Mouse (Mus musculus) natural killer cell, adult 2 months (primary cell): ENCODE data around the gene Hephl1.
A peak's percentile ranks its signal among the peaks of the same experiment; 100 is the strongest.

Experiments
- DNase-seq, 2 experiments: peaks; one replicate each; pipeline ENCODE4 v3.0.0; 2022; ENCODE audit warnings: low spot score in 2 of 2

Hephl1 gene

DNA sequence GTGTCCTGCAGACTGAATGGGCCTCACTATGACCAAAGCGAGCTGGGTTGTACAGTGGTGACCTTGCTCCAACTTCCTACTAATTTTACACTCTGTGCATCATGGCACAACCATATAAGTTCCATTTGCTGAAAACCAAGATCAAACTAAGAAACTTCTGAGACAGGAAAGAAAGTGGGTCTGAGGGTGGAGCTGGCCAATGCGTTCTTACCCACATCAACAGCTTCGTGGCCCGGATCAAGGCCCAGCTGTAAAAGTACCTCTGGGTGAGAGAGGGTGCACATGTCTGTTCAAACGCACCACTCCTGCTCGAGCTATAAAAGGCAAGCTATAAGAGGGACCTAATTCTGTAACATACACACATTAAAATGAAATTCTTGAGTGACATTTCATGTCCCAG, 51.9 kb downstream of the Hephl1 start:
- no peak for DNase-seq

- DNase-seq = no peak
Measured at GRCm38 (mm10) chr9:15045740-15046139, 66.2 kb downstream of the Hephl1 start.

DNA sequence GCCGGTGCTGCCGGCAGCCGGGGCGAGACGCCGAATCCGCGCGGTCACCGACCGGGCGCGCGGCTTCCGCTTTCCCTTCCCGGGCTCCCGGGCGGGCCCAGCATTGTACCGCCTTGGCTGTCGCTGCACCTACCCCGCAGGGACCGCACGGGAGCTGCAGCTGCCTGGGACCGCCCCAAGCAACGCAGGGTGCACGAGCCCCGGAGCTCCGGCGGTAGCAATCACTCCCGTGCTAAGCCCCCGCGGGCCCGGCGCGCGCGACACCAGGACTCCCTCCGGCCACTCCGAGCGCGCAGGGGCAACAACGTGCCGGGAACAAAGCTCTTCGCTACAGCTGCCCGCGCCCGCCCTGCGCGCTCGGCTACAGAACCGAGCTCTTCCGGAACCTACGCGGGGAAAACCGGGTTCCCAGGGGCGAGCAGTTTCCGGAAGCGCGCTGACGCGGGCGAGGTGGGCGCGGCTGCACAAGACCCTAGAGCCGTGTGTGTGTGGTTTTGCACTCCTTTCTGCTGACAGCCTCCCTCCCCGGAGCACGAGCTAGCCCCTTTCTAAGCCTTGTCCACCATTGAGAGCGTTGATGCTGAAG, 66.7 kb downstream of the Hephl1 start, which contains the start of gene Panx1:
Panx1 (minus strand) TSS at position 395 of the 586 bp plus-strand sequence.
- peak; percentile 78 to 84 for DNase-seq

- peak in 1 of 2 experiments; percentile 25 for DNase-seq
Measured at GRCm38 (mm10) chr9:15044391-15045083, 67.4 kb downstream of the Hephl1 start.

DNA sequence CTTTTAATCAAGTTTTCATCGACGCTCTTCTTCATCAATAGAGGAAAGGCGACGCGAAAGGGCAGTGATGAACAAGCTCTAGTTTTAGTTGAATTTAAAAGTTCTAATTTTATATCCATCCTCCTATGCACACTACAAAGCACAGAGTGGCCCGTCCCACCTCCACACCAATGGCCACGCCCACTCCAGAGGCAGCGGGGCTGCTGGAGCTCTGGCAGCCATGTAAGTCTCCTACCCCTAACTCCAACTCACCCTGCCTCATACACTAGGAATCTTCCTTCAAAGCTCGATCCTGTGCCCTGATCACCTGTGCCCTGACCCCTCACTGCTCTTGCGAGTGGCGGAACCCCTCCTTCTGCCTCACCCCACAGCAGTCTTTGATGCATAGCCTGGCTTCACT, 70.4 kb downstream of the Hephl1 start:
- DNase-seq = no peak

DNA sequence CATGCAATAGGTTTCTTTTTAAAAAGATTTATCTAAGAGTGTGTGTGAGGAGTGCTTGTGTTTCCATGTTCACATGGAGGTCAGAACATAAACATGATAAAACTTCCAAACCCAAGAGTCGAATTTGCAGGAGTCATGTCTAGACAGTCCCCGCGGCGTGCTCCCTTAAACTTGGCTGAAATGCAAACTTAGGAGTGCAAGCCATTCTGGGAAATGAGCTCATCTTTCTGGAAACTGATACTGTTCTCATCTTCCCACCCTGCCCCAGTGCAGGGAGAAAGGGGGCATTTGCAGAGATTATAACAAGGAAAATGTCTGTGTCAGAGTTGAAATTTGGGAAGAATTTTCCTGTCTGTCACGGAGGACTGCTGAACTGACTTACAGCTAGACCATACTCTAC, 72.1 kb downstream of the Hephl1 start:
- DNase-seq = no peak

DNA sequence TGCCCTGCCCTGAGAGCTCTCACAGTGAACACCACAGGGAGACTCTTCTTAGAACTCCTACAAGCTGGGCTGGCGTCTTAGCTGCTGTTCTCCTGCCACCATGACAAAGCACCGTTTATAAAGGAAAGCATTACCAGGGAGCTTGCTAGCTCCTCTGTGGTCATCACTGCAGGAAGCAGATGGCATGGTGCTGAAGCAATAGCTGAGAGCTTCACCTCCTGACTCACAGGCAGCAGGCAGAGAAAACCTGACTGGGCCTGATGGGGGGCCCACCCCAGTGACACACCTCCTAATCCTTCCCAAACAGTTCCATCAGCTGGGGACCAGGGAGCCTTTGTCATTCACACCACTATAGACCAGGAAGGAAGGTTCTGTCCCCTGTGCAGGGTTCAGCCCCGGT, 74.2 kb downstream of the Hephl1 start:
- no peak for DNase-seq

DNA sequence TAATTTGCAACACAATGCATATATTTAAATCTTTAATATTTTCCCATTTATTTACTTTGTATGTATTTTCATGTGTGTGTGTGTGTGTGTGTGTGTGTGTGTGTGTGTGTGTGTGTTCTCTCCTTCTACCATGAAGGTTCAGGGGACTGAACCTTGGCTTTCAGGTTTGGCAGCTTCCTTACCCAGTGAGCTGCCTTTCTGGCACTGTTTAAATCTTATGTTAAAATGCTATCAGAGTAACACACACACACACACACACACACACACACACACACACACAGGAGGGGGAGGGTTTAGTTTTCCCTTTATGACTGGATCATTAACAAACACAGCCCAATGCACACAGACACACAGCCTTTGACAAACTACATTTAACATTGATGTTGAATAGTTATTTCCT, 74.7 kb downstream of the Hephl1 start:
- DNase-seq = no peak

DNA sequence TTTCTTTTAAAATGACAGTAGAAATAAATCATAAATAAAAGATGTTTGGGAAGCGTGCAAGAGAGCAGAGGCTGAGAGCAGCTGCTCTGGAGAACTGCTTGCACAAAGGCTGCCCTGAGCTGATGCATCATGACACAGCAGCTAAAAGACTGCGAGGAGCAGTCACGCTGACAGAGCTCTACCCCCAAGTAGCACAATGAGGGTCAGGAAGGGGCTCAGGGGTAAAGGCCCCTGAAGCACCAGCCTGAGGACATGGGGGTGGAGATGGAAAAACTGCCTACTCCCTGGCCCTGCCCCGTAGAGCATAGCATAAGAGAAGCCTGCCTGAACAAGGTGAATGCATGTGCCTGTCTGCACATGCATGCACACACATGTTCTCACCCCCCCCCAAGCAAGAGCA, 75.1 kb downstream of the Hephl1 start:
- no peak for DNase-seq

DNA sequence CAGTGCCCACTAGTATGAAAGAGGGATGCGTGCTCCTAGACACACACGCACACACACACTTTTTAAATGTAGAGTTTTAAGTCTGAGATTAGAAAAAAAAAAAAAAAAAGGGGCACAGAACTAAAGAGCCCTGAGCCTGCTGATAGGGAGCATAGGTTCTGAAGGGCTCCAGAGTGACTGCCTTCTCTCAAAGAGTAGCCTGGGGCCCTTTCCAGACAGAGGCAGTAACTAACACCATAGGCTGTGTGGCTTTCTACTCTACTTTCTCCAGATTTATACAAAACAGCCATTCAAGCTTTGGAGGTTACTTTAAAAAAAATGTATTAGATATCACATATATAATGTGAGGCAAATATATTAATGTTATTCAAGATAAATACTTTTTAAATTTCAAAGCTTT, 75.5 kb downstream of the Hephl1 start:
- no peak for DNase-seq

GRCm38 (mm10) chr9:15035979-15036378, 75.9 kb downstream of the Hephl1 start:
- no peak for DNase-seq

DNA sequence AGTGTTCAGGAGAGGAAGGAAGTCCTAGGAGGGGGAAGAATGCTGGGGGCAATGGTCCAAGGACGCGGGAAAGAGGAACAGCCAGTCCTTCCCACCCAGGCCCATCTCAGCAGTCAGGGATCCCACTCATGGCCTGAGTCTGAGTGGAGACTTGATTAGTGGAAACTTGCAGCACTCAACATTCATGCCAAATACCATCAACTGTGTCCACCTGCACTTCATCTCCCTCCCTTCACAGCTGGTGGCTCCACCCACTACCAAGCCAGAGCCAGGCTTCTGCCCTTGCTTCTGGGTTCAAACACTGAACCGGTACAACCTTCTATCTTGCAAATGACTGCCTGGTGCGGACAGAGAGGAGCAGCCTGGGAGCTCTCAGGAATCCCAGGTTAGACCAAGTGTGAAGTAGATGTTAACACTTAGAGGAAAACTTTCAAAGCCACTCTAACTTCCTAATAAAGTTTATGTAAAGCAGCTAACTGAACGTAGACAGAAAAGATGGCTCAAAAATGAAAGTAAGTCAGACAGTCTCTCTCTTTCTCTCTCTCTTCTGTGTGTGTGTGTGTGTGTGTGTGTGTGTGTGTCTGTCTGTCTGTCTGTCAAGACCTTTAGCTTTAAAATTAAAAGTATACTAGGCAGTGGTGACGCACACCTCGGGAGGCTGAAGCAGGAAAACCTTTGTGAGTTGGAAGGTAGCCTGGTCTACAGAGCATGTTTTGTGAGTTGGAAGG, 77.2 kb downstream of the Hephl1 start:
- peak; percentile 31 to 39 for DNase-seq

DNA sequence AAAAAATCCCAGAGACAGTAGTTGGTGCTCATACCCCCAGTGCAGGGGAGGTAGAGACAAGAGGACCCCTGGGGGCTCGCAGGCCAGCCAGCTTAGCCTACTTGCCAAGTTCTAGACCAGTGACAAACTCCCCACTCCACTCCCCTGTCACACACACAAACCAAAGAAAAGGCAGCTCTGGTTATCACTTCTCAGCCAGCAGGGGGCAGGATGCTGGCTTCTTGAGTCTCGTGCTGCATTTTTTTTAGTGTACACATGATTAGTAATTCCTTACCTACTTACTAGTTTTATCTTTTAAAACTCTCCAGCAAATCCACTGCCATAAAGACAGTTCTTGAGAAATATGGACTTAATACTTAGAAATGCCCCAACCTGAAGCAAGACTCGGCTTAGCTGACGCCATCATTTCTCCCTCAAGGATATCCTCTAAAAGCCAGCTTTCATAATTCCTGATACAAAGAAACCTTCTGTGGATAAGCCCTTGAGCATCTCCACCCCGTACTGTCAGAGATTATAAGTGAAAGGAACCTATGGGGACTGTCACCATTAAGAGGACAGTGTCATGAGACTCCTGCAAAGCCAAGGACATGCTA, 78.2 kb downstream of the Hephl1 start:
- peak in 1 of 2 experiments; percentile 47 for DNase-seq

DNA sequence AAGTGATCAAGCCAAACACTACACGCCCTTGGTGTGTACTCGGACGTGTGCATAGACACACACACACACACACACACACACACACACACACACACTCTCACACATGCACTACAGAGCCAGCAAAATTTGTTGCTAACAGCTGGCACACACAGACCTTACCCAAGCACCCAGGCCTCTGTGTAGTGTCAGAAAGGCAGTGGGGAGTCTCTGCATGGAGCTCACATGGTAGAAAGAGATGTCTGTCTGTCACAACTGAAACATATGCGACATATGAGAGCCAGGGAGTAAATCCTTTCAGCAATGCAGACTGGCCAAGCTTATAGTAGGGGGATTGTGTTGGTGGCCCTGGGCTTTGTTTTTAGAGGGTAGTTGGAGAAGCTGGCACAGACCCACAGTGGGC, 79.1 kb downstream of the Hephl1 start:
- DNase-seq = no peak

GRCm38 (mm10) chr9:15030771-15031170, 81.1 kb downstream of the Hephl1 start:
- no peak for DNase-seq

GRCm38 (mm10) chr9:15029025-15029727, 82.7 kb downstream of the Hephl1 start:
- DNase-seq = peak; percentile 35 to 58

GRCm38 (mm10) chr9:15027725-15028124, 84.2 kb downstream of the Hephl1 start:
- DNase-seq = peak in 1 of 2 experiments; percentile 31

DNA sequence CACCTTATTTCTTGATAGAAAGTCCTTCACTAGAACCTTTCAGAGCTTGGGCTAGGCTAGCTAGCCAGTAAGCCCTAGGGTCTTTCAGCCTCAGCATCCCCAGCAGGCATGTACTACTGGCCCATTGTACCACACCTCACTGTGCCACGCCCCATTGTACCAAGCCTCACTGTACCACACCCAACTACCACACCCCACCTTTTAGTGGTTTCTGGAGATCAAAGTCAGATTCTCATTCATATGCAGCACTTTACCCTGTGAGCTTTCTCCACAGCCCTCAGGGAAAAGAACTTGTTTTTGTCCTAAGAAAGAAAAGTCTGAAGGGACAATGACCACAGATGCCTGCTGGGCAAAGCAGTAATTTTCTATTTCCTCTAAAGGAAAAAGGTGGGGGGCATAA, 88.9 kb downstream of the Hephl1 start:
- DNase-seq = no peak

DNA sequence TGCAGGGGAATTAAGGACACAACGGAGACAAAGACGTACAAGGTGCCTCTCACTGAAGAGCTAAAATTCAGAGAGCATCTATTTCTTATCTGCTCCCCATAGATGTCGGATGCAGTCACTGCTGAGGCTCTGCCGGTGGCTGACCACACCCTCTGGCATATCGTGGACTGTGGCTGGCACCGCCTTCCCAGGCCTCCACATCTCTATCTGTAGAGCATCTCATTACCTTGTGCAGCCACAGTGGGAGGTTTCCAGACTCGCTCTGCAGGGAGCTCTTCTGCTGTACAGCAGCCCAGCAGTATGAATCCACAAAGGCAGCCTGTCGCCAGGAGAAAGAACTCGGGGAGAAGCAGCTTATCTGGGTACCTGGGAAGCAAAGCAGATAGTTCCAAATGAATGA, 90.8 kb downstream of the Hephl1 start:
- no peak for DNase-seq

DNA sequence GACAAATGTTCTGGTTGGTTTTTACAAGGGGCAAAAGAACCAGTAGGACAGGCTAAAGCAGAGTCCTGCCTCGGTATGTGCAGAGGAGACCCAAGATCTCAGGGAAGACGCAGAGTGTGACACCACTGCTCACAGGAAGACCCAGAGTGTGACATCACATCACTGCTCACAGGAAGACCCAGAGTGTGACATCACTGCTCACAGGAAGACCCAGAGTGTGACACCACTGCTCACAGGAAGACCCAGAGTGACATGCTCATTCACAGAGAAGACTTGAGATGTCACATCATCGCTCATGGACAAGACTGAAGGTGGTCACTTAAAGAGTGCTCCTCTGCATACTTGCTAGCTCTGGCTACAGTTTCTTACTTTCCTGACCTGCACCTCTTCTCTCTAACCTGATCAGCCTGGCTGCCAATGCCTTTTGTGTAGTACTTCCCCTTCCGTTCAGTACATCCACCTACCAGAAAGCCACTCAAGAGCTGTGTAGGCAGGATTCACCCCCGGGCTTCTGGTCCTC, 91.3 kb downstream of the Hephl1 start:
- DNase-seq = no peak

DNA sequence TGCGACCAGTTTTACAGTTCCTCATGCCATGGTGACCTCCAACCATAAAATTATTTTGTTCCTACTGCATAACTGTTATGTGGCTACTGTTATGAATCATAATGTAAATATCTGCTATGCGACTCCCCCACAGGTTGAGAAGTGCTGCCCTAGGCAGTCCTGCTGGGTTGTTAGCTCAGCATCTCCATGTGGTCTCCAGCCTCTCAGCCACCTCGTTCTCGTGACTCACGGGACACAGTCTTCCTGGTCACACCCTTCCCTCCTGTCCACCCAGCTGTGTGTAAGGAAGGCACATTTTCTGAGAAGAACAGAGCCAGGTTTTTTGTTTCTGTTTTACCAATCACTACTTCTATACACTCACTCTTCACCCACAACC, 93.2 kb downstream of the Hephl1 start:
- DNase-seq = no peak
